Mouse (Mus musculus) adrenal gland, adult (tissue): ENCODE measurements around the gene Resp18.

Experiments used
- DNase-seq, 2 experiments: peaks; one replicate each; pipeline ENCODE4 v3.0.0; 2022 to 2023; ENCODE audit warnings: low spot score in 1 of 2; ENCODE audit not compliant: inconsistent age in 2 of 2

Resp18 gene

DNA sequence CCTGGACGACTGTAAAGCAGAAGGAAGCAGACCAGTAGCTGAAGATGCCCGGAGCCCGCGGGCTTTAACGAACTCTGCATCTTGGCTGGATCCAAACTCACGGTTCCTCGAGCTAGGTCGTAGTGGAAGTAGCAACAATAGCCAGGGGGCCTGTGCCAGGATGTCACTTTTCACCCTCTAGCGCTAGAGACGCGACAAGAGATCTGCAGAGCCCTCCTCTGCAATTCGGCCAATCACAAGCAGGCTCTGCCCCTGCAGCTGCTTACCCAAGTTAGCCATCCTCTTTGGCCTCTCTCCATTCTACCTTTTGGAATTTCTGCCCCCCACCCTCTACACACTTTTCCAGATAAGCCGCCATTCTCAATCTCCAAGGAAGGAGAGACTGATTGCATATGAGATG, at the start of gene Resp18:
Resp18 (minus strand) TSS at position 188 of the 400 bp plus-strand sequence.
- DNase-seq = peak in 1 of 2 experiments; percentile 43

GRCm38 (mm10) chr1:75327461-75327860, 49.2 kb upstream of the Resp18 start:
- DNase-seq = no peak

GRCm38 (mm10) chr1:75319166-75319565, 41.0 kb upstream of the Resp18 start:
- no peak for DNase-seq

DNA sequence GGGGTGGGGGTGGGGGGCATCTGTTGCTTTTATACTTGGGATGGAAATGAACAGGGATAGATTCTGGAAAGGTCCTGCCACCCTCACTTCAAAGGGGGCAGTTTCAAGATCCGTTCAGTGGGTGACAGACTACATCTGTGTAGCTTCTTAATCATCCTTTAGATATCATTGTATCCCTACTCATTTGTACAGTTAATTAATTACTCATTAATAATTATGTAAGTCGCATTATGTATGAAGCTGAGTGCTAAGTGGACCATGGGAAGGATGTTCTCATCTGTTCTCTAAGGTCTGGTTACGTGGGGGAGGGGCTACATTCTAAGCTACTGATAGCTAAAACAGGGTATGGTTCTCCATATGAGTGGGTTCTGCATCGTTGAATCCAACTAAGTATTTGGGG, 40.5 kb upstream of the Resp18 start:
- DNase-seq = peak in 1 of 2 experiments; percentile 38

DNA sequence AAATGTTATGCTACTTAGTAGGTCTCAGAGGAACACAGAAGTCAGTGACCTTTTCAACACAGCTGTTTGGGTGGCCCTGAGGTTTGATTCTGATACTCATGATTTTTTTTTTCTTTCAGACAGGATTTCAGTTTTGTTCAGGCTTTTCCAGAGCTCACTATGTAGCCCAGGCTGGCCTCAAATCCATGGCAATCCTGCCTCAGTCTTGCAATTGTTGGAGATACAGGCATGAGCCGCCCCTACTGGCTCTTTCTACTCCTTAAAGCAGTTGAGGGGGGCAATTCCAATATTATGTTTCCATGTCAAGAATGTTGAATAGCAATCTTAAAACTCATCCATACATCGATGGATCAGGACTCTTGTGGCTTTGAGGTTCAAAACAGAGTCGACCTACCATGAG, 40.1 kb upstream of the Resp18 start:
- peak in 1 of 2 experiments; percentile 33 for DNase-seq

GRCm38 (mm10) chr1:75317241-75318201, 39.3 kb upstream of the Resp18 start, which contains the start of gene Dnpep:
Dnpep (minus strand) TSS chr1:75317990.
- peak; percentile 100 for DNase-seq

GRCm38 (mm10) chr1:75316861-75317240, 38.6 kb upstream of the Resp18 start:
- peak; percentile 92 to 97 for DNase-seq

- peak; percentile 58 to 63 for DNase-seq
Measured at GRCm38 (mm10) chr1:75315456-75316365, 37.5 kb upstream of the Resp18 start.

DNA sequence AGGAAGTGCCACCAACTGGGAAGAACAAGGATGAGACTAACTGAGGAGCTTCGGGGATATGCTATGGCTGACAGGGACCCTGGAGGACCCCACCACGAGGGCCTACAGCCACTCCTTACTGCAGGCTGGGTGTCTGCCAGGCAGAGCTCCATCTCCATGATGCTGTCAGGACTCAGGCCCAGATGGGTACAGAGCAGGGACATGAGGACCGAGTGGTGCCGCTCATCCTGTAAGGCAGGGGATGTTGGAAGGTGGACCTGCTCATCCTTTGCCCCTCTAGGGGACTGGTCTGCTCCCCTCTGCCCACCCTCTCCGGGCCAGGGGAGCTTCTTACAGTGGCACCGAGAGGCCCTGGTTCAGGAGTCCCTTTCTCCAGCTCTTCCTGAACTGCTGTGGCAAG, 36.8 kb upstream of the Resp18 start:
- DNase-seq = peak in 1 of 2 experiments; percentile 43

- peak in 1 of 2 experiments; percentile 59 for DNase-seq
Measured at GRCm38 (mm10) chr1:75311694-75312093, 33.5 kb upstream of the Resp18 start.

- no peak for DNase-seq
Measured at GRCm38 (mm10) chr1:75304662-75305061, 26.4 kb upstream of the Resp18 start.

GRCm38 (mm10) chr1:75294294-75294693, 16.1 kb upstream of the Resp18 start:
- DNase-seq = no peak

- peak in 1 of 2 experiments; percentile 33 for DNase-seq
Measured at GRCm38 (mm10) chr1:75293331-75293701, 15.1 kb upstream of the Resp18 start.

GRCm38 (mm10) chr1:75292476-75293330, 14.5 kb upstream of the Resp18 start:
- DNase-seq = peak; percentile 33 to 70

DNA sequence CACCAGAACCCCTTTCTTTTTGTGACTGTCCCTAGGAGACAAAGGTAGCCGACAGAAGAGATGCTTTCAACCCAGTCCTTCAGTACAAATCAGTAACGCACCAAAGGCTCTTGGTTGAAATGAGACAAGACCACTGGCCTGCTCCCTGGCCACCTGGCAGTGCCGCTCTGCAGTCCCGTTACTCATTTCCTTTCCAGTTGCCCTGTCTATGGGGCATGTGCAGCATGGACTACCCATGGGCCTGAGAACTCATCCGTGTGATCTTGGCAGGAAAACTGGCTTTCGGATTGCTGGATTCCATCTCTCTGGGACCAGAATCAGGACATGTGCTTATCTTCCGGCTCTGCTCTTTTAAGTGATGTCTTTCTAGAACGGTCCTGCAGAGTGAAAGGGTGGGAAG, 13.1 kb upstream of the Resp18 start:
- no peak for DNase-seq

- peak in 1 of 2 experiments; percentile 76 for DNase-seq
Measured at GRCm38 (mm10) chr1:75290582-75290981, 12.4 kb upstream of the Resp18 start.

DNA sequence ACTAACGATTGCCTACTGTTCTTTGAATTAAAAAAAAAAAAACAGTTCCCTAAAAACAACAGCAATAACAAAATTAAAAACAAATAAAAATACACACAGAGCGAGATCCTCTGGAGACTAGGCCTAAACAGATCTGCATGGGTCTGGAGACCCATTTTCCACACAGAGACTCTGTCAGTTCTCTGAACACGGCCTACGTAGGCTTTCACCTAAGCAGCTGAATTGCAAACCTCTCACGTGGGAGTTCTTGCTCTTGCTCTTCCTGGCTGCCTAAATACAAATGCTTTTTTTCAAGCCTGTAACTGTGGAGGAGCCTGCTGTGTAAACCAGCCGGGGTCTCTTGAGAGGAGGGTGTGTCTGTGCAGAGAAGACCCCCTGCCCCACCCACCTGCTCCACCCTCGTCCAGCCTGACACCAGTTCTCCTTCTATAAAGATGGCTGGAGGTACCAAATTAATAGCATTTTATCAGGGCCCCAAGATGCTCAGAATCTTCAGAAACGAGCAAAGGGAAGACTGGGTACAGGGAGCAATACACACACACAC, 11.7 kb upstream of the Resp18 start:
- no peak for DNase-seq

GRCm38 (mm10) chr1:75289376-75289775, 11.2 kb upstream of the Resp18 start:
- DNase-seq = no peak

DNA sequence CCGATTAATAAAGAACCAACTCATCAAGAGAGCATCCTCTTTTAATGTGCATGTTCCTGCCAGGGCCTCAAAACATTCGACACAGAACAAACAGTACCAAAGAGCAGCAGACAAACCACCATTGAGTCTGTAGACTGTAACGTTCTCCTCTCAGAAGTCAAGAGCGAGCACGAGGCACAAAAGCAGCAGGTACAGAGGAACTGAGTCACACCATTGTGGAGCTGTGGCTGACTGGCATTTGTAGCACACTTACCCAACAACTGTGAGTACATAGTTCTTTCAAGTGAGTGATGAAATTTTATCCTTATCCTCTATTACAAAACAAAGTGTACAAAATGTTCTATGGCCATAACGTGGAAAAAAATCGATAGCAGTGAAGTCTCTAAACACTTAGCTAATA, 6.7 kb upstream of the Resp18 start:
- no peak for DNase-seq

GRCm38 (mm10) chr1:75283017-75283416, 4.8 kb upstream of the Resp18 start:
- peak in 1 of 2 experiments; percentile 42 for DNase-seq
